Mouse (Mus musculus) erythroblast, embryonic 14.5 days (primary cell): Measurements from ENCODE around the gene Gpi1.

Experiments used
- GATA1 ChIP-seq: IDR thresholded peaks from 2 replicates; pipeline ENCODE4 v1.6.1; 2012; ENCODE audit warnings: low read length, inconsistent platforms, mixed read lengths
- TAL1 ChIP-seq: IDR thresholded peaks from 3 replicates; pipeline ENCODE4 v1.6.1; 2012; ENCODE audit warnings: low read length, inconsistent platforms, mixed read lengths

- TF ChIP-seq GATA1 (no peak), TAL1 (no peak)
Observed at GRCm38 (mm10) chr7:34213281-34213680, 16.9 kb downstream of the Gpi1 start.
